Mouse (Mus musculus) liver, postnatal 0 days (tissue): Measurements from ENCODE around the gene Polr1d.

Source experiments
- CTCF ChIP-seq: sonication (generic); IDR thresholded peaks from 2 replicates; pipeline ENCODE4 v1.5.1; 2016; ENCODE audit warnings: antibody characterized with exemption, low read depth
- EP300 ChIP-seq: IDR thresholded peaks from 2 replicates; pipeline ENCODE4 v1.6.1; 2016; ENCODE audit warnings: antibody characterized with exemption, low read depth, mild to moderate bottlenecking

DNA sequence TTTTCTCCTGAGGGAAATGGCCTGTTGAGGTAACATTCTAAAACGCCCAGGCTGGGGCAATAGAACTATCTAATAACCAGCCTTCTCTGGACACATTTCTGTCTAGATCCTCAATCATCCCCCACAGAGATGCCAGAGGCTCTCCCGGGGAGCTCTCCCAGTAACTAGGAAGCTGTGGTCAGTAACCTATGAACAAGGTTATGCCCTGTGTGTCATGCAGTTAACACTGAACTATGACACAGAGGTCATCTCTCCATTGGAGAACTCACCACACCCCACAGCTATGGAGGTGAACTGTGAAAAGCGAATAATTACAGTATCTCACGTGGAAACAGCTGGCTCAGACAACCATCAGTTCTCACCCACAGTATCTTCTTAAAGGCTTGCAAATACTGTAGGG lies 5.0 kb upstream of the Polr1d start:
- TF ChIP-seq EP300 (no peak), CTCF (no peak)
